Mouse (Mus musculus) adrenal gland, adult (tissue): ENCODE measurements around the gene Apoa2.

ENCODE experiments used
- DNase-seq, 2 experiments: peaks; one replicate each; pipeline ENCODE4 v3.0.0; 2022 to 2023; ENCODE audit warnings: low spot score in 1 of 2; ENCODE audit not compliant: inconsistent age in 2 of 2

The Apoa2 gene

GRCm38 (mm10) chr1:171234126-171234525, 9.3 kb downstream of the Apoa2 start, which contains the start of gene Fcer1g:
Gene Fcer1g (minus strand): TSS chr1:171234365.
- DNase-seq: peak; percentile 51 to 64

GRCm38 (mm10) chr1:171234538-171234937, 9.7 kb downstream of the Apoa2 start:
- no peak for DNase-seq

GRCm38 (mm10) chr1:171235791-171236190, 10.9 kb downstream of the Apoa2 start:
- no peak for DNase-seq

- DNase-seq: no peak
Observed at GRCm38 (mm10) chr1:171237438-171237837, 12.6 kb downstream of the Apoa2 start.

- DNase-seq: peak; percentile 82 to 91
Observed at GRCm38 (mm10) chr1:171238463-171238862, 13.6 kb downstream of the Apoa2 start.

- DNase-seq: peak; percentile 83 to 92
Observed at GRCm38 (mm10) chr1:171239992-171240744, 15.3 kb downstream of the Apoa2 start.

- DNase-seq: peak; percentile 67 to 86
Observed at GRCm38 (mm10) chr1:171240911-171241310, 16.1 kb downstream of the Apoa2 start.

- DNase-seq: peak in 1 of 2 experiments; percentile 62
Observed at GRCm38 (mm10) chr1:171241952-171242351, 17.1 kb downstream of the Apoa2 start.

GRCm38 (mm10) chr1:171245353-171245752, 20.5 kb downstream of the Apoa2 start:
- no peak for DNase-seq

GRCm38 (mm10) chr1:171246709-171247452, 22.0 kb downstream of the Apoa2 start:
- DNase-seq: peak; percentile 98 to 99

GRCm38 (mm10) chr1:171247453-171247841, 22.6 kb downstream of the Apoa2 start:
- no peak for DNase-seq

- no peak for DNase-seq
Observed at GRCm38 (mm10) chr1:171247916-171248315, 23.1 kb downstream of the Apoa2 start.

- DNase-seq: peak in 1 of 2 experiments; percentile 48
Observed at GRCm38 (mm10) chr1:171248386-171249226, 23.8 kb downstream of the Apoa2 start.

- no peak for DNase-seq
Observed at GRCm38 (mm10) chr1:171249913-171250600, 25.2 kb downstream of the Apoa2 start, which contains the start of gene Adamts4. Gene Adamts4 (plus strand): TSS chr1:171250421.

GRCm38 (mm10) chr1:171250680-171251593, 26.1 kb downstream of the Apoa2 start, which contains the start of gene Ndufs2:
Gene Ndufs2 (minus strand): TSS chr1:171251388.
- no peak for DNase-seq

- DNase-seq: no peak
Observed at GRCm38 (mm10) chr1:171251594-171252324, 26.9 kb downstream of the Apoa2 start.

- DNase-seq: no peak
Observed at GRCm38 (mm10) chr1:171252415-171252814, 27.6 kb downstream of the Apoa2 start.

- peak; percentile 71 to 90 for DNase-seq
Observed at GRCm38 (mm10) chr1:171256095-171256818, 31.4 kb downstream of the Apoa2 start.
